Mouse (Mus musculus): ENCODE data around the gene Fkbp2.
"Not testable (repeated sequence)": the region's sequence is repeated elsewhere in the genome, so short reads cannot be mapped to it uniquely, and the experiment has no call there.

Fkbp2 gene

GRCm38 (mm10) chr19:6991166-6991565 lies 10.9 kb upstream of the Fkbp2 start:
- in situ Hi-C loops (cut with MboI), result not testable (repeated sequence)

DNA sequence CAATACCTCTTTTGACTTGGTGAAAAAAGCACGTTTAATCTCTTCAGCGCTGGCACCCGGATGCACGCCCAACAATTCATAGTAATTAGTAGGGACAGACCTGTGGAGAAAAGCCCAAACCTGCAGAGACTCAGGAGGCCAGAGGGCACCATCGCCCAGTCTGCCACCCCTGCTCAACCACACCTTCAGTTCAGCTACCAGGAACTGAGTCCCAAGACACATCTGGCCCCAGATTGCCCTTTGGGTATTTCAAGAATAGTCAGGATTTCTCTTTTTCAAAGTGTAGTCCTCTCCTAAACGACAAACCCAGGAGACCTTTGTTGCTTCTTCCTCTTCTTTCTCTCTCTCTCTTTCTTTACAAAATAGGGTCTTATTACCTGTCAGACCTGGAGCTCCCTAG lies 10.4 kb upstream of the Fkbp2 start:
- in situ Hi-C loops (cut with MboI), result no loop called here

DNA sequence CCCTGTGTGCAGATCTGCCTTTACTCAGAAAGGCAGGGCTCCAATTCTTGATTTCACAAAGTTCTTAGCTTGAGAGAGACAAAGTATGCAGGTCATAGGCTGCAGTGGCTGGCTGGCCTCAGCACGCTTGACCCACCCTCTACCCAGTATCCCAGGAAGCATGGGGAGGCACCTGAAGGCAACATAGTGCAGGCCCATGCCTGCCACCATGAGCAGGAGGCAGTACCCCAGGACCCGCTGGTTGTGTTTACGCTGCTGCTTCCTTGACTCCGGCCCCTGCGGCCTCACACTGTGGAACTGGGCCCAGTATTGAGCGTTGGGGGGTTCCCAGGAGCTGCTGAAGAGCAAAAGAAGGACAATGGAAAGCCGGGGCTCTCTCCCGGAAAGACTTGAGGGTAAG lies 8.9 kb upstream of the Fkbp2 start:
- in situ Hi-C loops (cut with MboI), result no loop called here

- in situ Hi-C loops (cut with MboI), result no loop called here
Observed at GRCm38 (mm10) chr19:6987904-6988285, 7.6 kb upstream of the Fkbp2 start.

GRCm38 (mm10) chr19:6987061-6987903 lies 7.0 kb upstream of the Fkbp2 start, which contains the start of gene Vegfb:
Gene Vegfb, minus strand, starts transcription at chr19:6987651.
- in situ Hi-C loops (cut with MboI), result no loop called here

- in situ Hi-C loops (cut with MboI), result no loop called here
Observed at GRCm38 (mm10) chr19:6985951-6986708, 5.8 kb upstream of the Fkbp2 start.

DNA sequence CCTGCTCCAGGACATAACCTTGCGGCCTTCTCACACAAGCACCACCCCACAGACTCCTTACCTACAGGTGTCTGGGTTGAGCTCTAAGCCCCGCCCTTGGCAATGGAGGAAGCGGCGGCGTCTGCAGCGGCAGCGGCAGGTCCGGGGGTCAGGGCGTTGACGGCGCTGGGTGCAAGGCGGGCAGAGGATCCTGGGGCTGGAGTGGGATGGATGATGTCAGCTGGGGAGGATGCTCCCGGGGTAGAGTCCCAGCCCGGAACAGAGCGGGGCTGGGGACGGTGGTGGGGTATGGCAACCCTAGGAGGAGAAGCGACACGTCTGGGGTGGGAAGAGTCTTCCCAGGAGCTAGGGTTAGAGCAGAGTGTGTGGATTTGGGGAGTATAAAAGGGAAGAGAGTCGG lies 5.0 kb upstream of the Fkbp2 start:
- in situ Hi-C loops (cut with MboI), result no loop called here

DNA sequence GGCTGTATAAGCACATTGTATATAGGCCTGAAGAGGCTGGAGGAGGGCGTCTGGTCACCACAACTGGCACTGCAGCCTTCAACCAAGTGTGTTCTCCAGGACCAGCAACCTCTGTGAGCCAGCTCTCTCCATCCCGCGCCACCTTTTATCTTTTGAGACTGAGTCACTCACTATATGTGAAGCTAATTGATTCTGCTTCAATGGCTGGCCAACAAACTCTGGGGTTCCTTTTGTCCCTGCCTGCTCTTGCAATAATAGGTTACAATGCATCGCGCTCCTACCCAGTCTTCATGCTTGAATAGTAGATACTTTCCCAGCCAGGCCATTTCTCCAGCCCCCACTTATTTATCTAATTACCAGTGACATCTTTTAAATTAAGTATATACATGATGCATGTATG lies 3.3 kb upstream of the Fkbp2 start:
- in situ Hi-C loops (cut with MboI), result no loop called here

DNA sequence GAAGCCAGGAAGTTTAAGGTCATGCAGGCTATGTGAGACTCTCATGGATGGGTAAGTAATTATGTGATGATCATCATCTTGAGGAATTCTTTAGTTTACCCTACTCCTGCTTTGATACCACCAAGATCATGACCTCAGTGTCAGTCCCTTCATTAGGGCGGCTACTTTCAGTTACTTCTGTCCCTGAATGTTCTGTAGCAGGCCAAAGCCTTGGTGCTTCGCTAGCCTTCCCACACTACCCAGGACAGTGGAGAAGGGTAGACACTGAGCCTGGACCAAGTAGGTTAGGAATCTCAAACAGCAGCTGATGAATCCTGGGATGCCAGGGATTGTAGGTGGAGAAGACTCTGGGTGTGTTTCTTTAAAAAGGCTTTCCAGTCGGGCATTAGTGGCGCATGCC lies 1.2 kb upstream of the Fkbp2 start:
- in situ Hi-C loops (cut with MboI), result no loop called here

DNA sequence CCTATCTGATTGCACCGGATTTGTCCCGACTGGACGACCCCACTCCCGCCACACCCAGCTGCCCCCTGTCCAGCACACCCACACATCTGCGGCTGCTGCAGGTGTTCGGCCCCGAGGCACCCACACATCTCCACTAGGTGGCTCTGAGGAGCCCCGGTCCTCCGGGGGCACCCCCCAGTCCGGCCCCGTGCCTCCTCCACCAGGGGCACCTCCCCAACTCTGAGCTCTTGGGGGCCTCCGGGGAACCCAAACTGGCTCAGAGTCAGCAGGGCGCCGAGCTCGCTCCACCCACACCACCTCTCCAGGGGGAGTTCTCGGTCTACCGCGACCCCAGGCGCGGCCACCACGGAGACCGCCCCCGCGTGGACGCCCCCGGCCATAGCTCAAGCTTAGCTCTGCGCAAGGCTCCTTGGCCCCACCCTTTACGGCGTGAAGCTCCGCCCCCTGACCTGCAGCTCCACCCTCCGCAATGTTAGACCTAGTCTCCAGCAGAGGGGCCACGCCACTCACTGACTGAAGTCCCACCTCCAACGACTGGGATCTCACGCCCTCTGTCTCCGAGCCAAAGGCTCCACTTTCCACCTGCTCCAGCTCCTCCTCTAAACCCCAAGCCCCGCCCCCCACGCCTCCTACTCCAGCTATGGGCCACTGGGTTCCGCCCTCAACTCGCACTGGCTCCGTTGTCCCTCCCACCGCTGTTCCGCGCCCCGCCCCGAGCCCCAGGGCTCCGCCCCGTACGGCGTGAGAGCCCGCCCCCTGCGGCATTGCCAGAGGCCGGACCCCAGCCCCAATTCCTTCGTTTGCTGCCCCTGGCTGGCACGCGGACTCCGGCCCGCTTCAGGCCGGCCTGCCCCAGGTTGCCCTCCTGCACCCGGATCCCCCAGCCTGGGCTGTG lies 568 bp downstream of the Fkbp2 start:
- in situ Hi-C loops (cut with MboI), result no loop called here

DNA sequence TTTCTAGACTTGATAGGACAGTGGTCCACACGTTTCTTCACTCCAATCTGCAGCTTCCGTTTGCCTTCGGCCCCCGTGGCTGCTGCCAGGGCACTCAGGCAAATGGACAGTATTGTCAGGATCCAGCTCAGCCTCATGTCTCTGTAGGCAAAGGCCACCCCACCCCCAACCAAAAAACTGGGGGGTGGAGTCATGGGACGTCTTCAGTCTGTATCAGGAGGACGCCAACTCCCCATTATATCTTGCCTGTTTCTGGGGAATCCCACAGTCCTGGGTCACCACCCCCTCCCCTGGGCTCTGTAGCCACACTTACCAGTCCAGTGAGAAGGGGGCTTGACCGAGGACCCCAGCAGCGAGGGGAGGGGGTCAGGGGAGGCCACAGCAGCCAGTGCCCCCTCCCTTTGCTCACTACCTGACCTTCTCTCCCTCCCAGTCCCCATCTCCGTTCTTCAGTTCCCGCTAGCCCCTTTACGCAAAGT lies 1.3 kb downstream of the Fkbp2 start:
- in situ Hi-C loops (cut with MboI), result no loop called here

GRCm38 (mm10) chr19:6978639-6978974 lies 1.7 kb downstream of the Fkbp2 start:
- in situ Hi-C loops (cut with MboI), result no loop called here

DNA sequence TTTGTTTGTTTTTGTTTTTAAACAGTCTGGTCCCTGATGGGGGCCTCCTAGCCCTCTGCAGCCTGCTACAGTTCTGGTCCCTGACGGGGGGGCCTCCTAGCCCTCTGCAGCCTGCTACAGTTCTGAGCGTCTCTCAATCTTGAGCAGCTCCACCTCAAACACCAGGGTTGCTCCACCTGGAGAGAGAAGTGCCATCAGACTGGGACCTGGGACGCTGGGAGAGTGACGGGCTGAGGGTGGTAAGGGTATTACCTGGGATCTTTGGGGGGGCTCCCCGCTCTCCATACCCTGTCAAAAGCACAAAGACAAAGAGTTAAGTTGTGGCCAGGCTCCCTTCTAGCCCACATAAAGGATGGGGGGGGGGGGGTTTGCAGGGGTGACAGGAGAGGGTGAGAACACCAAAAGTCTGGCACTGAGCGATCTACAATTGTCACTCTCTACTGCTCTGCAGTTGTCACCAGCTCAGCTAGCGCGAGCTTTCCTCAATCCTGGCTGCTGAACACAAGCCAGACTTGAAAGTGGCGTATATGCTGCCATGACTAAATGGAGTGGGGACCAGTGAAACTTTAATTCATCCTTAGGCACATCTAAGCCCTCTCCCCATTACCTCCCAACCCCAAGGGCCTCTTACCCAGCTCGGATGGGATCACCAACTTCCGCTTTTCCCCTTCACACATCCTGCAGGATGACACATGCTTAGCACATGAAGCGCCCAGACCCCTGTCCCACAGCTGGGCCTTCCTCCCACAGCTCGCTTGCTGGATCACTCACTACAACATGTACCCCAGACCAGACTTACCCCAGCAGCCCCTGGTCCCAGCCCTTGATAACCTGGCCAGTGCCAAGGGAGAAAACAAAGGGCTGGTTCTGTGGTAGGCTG lies 2.3 kb downstream of the Fkbp2 start:
- in situ Hi-C loops (cut with MboI), result no loop called here

DNA sequence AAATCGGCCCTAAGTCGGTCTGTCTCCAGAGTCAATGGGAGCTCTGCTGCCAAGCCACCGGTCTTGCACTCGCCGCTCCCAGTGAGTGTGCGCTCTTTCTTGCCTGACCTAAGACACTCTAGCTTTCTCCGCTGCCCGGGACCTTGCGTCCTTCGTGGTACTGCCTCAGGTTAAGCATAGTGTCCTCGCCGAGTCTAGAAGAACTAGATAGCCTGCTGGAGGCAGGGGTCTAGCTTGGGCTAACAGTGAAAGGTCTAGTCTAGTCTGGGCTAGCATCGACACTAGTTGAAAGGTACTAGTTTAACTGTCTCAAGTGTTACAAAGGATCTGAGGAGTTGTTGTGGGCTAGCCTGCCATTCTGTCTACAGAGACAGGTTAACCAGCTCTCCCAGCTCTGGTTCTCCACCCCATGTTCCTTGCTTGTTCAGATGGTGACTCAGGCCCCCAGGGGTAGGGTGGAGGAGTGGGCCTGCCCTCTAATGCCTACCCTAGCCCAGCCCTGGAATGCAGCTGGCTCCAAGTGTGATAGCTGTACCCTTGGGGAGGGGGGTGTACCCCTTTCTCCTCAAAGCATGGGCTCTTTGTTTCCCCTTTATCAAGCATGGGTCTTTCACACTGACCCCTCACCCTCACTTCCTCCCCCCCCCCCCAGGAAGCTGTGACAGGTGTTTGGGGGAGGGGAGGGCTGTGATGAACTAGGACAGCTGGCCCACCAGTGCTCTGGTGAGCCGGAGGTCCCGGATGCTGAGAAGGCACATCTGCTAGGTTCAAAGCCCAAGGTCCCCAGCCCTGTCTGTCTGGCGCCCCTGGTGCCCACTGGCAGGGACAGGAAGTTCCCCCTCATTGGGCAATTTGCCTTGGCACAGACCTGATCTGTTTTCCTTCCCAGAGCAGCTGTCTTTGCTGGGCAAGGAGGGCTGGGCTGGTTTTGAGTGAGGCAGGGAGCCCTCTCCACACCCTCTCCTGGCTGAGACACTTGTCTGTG lies 4.5 kb downstream of the Fkbp2 start, which contains the start of gene Plcb3:
Plcb3 (minus strand) TSS at position 934 of the 985 bp plus-strand sequence.
- in situ Hi-C loops (cut with MboI), result no loop called here

GRCm38 (mm10) chr19:6974211-6975205 lies 5.8 kb downstream of the Fkbp2 start, which contains the start of gene Ppp1r14b:
Gene Ppp1r14b, plus strand, starts transcription at chr19:6974968.
- in situ Hi-C loops (cut with MboI), result no loop called here

DNA sequence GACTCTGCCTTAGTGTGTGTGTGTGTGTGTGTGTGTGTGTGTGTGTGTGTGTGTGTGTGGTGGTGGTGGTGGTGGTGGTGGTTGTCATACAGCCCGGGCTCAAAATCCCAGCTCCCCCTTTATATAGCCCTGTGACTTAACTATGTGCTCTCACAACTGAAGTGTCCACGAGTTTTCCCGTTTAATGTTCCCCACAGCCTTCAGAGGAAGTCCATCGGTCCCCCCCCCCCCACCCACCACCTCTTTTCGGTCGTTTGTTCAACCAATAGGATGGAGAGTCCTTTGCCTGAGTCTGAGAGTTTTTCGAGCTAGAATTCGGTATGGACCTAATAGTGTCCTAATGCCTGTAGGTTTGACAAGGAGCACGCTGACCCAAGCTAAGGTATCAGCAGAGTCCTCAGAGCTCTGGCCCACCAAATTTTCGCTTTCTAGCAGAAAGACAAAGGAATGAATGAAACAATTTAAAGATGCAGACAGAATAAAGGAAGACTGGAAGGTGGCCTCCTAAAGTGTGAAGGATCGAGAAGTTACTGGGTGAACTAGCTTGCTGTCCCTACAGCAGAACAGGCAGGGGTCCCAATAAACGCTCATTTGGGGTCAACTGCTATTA lies 6.6 kb downstream of the Fkbp2 start:
- in situ Hi-C loops (cut with MboI), result no loop called here

DNA sequence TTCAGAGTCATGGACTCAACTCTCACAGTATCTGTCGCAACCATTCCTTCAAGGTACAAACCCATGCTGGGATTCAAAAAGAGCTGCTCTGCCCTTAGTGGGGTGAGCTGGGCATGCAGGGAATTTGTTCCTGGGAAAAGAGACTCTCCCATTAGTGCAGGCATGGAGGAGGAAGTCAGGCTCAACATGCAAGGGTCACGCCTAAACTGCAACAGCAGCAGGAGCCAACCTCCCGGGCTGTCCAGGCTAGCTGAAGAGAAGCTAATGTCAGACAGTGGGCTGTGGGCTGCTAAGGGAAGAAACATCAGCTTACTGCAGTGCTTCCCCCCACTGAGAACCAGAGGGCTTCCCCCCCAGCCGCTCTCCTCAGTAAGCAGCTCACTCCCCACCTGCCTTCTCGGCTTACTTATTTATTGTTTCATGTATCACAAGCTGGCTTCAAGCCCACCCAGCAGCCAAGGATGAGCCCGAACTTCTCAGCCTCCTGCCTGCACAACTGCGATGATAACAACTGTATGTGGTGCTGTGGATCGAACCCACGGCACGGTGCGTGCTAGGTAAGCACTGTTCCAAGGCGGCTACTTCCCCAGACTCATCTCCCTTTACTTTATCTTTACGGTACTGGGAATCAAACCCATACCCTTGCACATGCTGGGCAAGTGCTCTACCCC lies 7.9 kb downstream of the Fkbp2 start:
- in situ Hi-C loops (cut with MboI), result no loop called here
